Mouse (Mus musculus): ENCODE results near the gene Nell2.
"Not testable (repeated sequence)": the region's sequence is repeated elsewhere in the genome, so short reads cannot be mapped to it uniquely, and the experiment has no call there.

The Nell2 gene

DNA sequence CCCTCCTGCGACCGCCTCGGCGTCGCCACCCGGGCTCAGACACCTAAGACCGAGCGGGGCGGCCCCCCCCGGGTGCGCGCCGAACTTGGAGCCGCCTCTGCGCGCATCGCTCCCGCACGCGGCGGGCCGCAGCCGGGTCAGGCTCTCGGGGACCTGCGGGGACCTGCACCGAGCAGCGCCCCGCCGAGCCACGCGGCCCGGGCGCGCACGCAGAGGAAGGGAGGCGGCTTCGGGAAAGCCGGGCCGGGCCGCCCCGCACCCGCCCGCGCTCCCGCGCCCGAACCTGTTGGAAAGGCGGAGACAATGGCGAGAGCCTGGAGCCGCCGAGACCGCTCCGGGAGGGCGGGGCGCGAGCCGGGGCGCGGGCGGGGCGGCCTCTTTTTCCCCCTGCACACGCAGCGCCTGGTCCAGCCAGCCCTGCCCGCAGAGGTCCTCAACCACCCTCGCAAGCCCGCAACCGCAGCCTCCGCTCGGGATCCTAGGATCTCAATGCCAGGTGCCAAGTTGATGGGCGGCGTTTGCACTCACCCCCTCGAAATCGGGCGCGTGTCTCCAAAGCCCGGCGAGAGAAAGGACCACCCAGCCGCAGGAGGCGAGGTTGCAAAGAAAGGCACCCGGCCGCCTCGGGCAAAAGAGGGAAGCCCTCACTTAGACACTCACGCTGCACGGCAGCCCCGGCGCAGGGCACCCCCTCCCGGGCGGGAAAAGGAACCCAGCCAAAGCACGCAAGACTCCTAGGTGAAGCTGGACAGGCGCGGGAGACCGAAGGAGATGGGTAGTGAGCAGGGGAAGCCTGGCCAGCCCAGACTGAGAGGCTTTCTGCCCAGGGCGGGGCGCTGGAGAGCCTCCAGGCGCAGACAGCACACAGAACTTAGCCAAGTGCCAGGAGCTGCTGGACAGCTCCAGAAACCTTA is at the start of gene Nell2:
Gene Nell2, minus strand, starts transcription at position 612 of the 914 bp plus-strand sequence.
- no peak for DNase-seq (ENCODE audit: extremely low read depth, low read depth)

DNA sequence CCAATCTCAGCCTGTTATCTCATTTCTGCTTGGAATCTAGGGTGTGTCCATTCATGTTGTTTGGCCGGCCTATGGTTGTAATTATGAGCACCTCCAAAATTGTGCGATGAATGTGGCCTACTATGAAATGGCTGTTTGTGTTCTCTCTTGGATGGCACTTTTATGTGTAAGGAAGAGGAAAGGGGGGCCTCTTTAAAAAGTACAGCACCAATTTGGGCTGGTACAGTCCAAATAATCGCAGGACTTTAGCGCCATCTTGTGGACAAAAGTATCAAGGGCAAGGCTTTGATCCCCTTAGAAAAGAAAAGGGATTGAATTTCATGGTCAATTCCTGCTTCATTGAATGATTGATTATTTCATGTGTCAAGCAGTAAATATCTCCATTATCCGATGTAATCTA is 46.3 kb upstream of the Nell2 start:
- DNase-seq (ENCODE audit: extremely low read depth, low read depth) = peak; percentile 16

DNA sequence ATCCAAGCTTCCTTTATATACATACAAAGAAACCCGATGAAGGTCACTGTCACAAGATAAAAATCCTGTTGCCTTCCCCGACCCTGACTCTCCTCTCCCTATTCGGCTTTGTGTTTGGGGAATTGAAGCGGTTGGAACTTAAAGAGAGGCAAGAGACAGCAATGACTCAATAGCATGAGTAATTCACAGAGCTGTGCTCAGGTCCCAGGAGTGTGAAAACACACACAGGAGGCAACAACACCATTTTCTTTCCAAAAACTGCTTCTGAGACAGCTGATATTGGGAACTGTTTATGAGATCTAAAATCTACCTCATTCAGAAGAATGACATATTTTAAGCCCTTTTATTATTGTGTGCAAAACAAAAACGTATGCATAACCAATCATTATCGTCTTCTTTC is 41.2 kb upstream of the Nell2 start:
- no peak for DNase-seq (ENCODE audit: extremely low read depth, low read depth)

DNA sequence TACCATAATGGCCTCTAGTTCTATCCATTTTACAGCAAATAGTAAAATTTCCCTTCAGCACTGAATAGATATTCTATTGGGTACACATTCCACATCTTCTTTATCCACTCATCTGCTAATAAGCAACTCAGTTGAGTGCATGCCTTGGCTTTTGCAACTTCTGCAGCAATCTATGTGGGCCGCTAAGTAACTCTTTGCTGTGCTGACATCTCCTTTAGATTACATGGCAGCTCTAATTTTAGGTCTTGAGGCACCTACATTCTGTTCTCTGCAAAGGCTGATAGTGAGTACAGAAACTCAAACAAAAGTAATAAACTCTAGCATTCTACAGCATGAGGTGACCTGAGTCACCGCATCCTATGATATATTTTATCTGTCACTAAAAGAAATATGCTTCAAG is 36.8 kb upstream of the Nell2 start:
- DNase-seq (ENCODE audit: extremely low read depth, low read depth) = no peak

DNA sequence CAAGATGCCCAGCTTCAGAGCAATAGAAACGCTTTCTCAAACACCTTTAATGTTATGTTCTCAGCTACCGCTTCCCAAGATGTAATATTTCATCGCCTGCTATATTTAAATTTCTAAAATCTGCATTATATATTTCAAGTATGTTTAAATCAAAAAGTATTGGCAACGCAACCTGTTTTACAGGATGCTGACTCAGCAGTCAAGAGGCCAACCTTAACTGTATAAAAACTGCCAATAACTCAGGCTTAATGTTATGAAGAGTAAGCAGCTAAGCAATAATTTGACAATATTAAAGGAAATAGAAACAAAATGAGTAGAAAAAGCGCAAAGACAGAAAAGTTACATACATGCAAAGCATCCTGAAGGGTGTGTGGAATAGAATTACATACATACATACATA is 32.9 kb upstream of the Nell2 start:
- no peak for DNase-seq (ENCODE audit: extremely low read depth, low read depth)

DNA sequence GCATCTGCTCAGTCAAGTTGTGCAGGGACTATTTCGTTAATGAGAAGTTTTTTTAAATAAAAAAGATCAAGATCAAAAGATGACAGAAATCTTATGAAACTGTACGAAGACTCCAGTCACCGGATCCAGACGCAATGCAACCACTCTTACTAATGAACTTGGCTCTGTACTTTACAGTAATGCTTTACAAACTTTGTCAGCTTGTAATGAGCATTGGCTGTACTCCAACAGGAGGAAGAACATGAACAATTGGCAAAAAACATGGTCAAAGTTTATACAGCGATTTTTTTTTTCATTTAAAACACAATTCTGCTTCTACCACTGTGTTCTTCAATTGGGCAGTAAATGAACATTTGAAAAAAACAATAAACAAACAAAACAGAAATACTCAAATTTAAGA is 21.7 kb upstream of the Nell2 start:
- DNase-seq (ENCODE audit: extremely low read depth, low read depth) = no peak

DNA sequence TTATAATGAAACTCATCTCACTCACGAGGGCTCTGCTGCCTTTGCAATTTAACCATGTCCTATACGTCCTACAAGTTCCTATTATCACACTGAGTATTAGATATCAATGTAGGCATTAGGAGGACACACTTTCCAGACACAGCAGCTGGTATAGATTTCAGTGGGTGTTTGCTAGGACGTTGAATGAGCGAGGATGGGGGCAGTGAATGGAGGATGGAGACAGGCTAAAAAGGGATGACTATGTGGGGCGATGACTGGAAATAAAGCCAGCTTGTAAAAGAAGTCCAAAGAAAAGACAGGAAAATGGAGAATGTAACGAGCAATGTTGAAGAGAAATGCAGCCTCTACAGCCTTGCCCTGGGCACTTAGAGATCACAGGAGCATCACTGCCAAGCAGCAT is 14.3 kb upstream of the Nell2 start:
- no peak for DNase-seq (ENCODE audit: extremely low read depth, low read depth)

DNA sequence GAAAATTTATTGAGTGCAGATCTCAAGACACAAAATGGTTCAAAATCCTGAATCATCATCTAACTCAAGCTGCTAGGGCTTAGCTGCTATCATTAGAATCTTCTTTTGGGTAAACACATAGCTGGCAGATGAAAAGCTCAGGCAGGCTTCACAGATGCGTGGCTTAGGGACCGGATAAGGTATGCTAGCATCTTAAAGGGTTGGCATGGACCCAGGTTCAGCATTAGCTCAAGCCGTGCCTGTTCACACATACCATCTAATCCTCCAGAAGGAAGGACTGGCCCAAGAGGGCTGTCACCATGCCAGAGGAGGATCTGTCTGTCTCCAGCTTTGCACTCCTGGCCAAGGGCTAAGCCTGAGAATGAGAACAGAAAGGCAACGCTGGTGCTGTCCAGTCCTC is 8.4 kb upstream of the Nell2 start:
- no peak for DNase-seq (ENCODE audit: extremely low read depth, low read depth)

DNA sequence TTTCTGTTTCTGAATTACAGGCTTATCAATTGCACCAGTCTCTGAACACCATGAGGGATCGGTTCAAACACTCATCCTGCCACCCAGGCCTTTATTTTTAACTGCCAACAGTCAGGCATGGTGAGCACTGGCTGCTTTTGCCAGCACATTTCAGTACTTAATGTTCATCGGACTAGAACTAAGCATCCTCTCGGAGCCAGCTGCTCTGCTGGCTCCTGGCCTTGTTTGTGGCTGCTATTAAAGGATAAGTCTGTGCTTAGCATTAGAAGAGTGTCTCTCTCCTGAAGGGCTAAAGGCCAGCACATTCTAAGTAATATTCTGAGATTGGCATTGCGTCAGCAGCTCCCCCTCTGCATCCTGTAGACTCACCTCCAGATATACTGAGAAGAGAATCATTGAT is 7.9 kb upstream of the Nell2 start:
- no peak for DNase-seq (ENCODE audit: extremely low read depth, low read depth)

DNA sequence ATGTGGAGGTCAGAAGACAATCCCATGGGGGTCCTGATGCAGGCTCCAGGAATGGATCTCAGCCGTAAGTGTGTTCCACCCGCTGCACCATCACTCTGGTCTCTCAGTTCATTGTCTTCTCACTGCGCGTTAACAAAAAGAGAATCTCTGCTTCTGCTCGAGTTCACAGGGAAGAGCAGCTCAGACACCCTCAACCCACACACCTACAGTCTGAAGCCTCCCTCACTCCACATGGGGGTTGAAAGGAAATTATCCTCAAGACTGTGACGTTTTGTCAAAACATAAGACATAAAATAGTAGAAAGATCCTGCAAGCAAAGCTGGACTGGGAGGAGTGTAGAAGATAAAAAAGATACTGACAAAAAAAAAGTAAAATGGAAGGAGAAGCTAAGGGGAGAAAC is 6.3 kb upstream of the Nell2 start:
- DNase-seq (ENCODE audit: extremely low read depth, low read depth) = no peak

DNA sequence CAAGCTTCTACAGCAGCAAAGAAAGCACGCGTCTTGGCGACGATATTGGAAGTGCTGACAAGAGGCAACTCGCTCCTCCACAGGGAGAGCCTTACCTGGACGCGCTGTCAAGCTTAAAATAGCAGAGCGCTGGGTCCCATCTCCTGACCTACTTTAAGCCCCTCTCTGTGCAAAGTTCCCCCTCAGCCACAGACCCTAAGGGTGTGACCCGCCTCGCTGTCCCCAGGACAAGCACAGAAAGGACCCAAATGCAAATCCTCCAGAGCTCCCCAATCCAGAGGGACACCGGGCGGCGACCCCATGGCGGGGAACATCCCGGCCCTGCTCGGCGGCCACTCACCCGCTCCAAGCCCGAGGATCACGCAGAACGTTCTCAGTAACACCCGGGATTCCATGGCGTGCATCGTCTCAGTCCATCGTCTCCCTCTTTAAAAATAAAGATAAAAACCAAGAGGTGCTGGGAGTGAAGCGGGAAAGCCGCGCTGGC is 855 bp downstream of the Nell2 start:
- DNase-seq (ENCODE audit: extremely low read depth, low read depth) = no peak

DNA sequence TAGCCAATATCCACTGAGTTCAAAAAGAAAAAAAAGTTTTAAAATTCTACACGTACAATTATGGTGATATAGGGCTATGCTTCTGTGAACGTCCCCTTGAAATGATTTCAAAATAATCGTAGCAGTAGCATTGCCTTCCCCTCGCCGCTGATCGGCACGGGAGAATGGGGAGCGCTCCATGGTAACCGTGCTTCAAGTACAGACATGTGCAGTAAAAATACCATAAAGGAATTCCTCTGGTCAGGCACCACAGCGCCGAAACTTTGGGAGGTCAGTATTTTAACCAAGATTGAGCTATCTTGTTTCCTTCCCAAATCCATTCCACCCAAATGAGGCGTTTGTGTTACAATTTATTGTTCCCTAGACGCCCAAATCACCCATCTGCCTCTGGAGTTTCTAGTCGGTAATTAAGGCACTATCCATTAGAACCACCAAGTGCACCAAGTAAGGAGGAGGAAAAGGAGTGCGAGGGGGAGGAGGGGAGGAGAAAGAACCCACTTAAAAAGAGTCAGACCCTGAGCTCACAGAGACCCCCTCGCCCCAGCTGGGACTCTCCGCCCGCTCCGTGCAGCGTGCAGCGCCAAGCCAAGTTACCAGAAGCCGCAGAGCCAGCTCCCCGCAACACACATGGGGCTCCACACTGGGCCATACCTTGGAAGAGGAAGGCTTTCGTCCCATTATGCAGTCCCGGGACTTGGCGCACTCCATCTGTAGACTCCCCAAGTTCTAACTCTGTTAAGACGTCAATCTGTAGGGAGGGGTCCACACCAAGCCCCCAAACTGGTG is 1.5 kb downstream of the Nell2 start:
- DNase-seq (ENCODE audit: extremely low read depth, low read depth) = no peak

DNA sequence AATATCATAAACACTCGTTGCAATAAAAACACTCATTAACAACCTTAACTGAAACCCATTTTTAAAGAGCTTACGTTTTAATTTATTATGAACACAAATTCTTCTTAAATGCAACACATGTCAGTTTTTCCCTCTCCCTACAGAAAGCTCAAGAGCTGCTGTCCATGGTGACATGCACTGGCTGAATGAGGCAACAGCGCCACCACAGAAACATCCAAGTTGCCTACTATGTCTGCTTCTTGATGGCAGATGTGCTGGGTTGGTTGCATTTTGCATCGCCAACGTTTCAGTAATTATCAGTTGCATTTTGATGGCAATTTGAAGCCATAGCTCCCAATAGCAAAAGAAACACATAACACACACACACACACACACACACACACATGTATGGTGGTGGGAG is 2.4 kb downstream of the Nell2 start:
- DNase-seq (ENCODE audit: extremely low read depth, low read depth) = no peak

DNA sequence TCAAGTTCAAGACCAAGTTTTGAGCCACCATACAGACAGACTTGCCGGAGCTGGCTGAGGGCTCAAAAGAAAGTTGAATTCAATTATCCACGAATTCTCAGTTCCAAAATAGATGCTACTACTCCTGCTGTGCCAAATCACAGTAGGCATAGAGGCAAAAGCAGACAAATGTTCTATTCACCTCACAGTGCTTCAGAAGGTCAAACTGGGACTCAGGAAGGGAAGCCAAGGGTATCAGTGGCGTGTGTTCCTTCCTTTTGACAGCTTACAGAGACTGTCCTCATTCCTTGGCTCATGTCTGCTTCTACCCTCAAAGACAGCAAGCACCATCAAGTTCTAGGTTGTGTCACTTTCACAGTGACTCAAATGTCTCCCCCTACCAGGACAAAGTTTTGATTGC is 10.2 kb downstream of the Nell2 start:
- no peak for DNase-seq (ENCODE audit: extremely low read depth, low read depth)

DNA sequence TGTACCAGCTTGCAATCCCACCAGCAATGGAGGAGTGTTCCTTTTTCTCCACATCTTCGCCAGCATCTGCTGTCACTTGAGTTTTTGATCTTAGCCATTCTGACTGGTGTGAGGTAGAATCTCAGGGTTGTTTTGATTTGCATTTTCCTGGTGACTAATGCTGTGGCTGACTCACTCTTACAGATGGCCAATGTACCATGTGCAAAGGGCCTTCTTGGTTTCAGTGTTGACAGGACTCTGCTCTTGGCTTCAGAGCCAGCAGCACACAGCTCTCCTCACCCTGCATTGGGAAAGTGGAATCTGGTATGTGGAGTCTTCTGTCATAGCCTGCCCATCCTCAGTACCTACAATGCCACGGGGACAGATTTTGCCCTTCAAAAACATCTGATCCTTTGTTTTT is 15.1 kb downstream of the Nell2 start:
- not testable (repeated sequence) for DNase-seq (ENCODE audit: extremely low read depth, low read depth)

DNA sequence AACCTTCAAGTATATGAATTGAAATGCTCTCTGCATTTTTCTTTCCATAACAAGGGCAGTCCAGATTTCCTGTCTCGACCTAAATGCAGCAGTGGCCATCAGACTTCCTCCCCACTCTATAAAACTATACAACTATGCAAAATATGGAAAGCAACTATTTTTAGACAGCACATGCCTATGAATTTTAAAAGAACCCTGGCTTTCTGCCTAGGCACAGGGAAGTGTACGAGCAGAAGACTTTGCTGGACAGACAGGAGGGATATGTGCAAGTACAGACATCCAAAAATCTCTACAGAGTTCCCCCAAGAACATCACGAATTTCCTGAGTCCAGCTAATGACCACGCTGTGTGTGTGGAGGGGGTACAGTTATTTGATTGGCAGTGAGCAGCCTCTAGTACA is 32.7 kb downstream of the Nell2 start:
- DNase-seq (ENCODE audit: extremely low read depth, low read depth) = no peak

DNA sequence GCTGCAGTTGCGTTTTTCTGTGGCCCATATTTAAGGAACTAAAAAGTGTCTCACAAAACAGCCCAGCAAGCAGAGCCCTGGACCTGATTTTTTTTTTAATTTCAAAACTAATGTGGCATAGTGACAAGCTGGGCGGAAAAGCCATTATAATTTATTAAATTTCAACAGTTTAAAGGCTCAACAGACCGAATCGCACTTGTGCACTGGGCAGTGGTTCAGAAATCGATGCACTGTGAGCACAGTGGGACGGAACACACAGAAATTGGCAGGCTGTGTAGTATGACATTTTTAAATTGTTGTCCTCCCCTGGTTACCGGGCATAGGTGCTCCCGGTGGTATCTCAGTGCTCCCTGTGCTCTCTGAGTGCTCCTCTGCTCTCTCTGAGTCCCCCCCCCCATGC is 33.2 kb downstream of the Nell2 start:
- DNase-seq (ENCODE audit: extremely low read depth, low read depth) = no peak

DNA sequence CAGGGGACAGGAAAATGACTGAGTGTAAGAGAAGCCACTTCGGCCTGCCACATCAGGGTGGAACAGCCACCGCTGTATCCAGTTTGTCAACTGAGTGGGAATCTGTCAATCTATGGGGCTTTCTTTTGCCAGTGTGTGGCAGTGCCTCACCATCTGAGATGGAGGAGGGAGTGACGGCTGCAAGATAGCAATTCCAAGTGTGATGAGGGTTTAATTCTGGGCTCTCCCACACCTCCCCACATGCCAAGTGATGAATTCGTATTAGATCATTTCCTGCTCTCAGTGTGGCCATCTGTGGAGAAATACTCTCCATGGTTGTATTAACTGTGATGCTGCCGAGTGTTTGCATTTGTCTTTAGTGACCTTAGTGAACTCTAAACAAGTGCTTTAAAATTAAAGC is 36.2 kb downstream of the Nell2 start:
- no peak for DNase-seq (ENCODE audit: extremely low read depth, low read depth)

DNA sequence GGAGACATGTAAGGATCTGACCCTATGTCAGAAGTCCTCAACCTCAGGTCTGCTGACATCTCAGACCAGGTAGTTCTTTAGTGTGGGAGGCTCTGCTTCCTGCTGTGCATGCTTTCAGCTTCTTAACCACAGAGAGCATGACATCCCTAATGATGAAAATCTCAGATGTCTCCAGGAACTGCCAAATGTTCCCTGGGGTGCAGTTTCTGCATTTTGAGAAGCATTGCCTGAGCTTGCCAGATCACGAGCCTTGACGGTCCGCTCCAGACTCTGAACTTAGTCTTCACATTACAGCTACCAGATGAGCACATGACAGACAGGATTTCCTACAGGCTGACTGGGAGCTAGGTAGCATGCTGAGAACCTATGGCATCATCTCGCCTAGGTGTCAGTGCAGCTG is 39.2 kb downstream of the Nell2 start:
- no peak for DNase-seq (ENCODE audit: extremely low read depth, low read depth)

DNA sequence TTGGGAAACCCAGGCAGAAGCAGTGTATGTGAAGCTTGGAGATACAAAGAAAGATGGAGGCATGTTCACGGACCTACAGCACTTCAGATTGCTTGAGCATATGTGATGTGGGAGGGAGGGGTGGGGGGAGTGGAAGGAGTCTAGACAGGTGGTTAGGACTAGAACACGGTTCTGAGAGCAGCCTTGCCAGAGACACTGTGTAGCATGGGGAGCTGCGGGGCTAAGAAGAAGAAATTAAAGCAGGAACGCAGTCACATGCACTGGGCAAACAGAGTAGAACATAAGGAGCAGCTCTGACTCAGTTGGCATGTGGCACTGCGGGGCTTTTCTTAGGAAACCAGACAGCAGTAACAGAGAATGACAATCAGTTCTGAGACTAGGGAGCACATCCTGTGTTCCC is 40.4 kb downstream of the Nell2 start:
- no peak for DNase-seq (ENCODE audit: extremely low read depth, low read depth)

DNA sequence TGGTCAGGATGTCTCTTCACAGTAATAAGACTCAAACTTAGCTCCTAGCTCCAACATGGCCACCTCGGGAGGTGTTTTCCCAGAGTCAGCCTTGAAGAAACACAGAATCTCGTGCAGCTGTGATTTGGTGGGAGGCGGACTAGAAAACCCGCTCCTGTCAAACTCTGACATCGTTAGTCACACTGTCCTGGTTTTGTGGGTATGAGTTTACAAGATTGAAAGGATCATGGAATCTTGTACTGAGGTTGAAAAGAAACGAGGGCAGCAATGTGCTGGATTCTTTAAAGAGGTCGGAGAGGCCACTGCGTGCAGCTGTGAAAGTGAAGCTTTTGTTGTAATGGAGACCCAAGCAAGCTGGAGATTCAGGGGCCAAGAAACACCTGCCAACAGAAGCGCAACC is 46.4 kb downstream of the Nell2 start:
- DNase-seq (ENCODE audit: extremely low read depth, low read depth) = no peak

DNA sequence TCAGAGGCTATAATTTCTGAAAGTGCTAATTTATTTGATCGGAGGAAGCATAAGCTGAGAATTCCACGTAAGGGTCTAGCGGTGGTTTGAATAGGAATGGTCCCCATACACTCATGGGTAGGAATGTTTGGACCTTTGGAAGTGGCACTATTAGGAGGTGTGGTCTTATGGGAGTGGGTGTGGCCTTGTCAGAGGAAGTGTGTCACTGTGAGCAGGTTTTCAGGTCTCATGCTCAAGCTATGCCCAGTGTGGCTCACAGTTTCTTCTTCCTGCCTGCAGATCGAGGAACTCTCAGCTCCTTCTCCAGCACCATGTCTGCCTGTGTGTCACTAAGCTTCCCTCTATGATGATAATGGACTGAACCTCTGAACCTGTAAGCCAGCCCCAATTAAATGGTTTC is 46.8 kb downstream of the Nell2 start:
- DNase-seq (ENCODE audit: extremely low read depth, low read depth) = no peak

DNA sequence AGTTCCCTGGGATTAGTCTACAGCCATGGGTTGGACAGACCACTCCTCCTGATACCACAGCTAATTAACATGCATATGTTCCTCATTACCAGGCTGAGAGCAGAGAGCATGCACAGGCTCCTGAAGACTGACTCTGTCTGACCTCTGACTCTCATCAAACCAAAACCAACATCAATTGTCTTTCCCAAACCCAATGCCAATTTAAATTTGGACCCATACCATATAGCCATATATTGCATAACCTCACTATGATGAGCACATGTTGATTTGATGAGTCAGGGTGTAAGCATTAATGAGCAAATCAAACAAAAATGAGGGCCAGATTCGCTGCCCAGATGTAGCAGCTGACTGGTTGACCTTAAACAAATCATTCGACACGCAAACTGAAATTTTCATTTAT is 51.9 kb downstream of the Nell2 start:
- DNase-seq (ENCODE audit: extremely low read depth, low read depth) = no peak

Data from MEL-GATA-1-ER (cell line).